Mouse (Mus musculus) spleen, postnatal 36 days (tissue): ENCODE data around the gene Sgms2.
"Not testable (repeated sequence)": the region's sequence is repeated elsewhere in the genome, so short reads cannot be mapped to it uniquely, and the experiment has no call there.

Experiments used
- DNase-seq, 2 experiments: peaks; one replicate each; pipeline ENCODE4 v3.0.0; 2022; ENCODE audit warnings: low spot score in 2 of 2, mixed read lengths in 1 of 2

The Sgms2 gene

DNA sequence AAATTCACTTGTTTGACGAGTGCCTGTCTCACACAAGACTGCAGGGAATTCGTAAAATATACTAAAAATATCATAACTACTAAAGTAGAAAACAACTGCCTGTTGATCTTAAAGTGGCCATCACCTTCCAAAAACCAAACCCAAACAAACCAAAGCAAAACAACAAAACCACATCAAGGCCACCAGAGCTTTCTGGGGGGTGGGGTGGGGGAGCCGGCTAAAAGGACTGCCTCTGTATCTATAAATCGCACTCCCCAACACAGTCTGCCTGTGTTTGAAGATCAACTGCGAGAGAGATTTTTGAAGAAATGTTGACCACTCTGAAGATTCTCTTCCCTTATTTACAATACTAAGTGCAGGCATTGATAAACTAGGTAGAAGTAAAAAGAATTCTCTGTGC lies 133.0 kb downstream of the Sgms2 start:
- no peak for DNase-seq

DNA sequence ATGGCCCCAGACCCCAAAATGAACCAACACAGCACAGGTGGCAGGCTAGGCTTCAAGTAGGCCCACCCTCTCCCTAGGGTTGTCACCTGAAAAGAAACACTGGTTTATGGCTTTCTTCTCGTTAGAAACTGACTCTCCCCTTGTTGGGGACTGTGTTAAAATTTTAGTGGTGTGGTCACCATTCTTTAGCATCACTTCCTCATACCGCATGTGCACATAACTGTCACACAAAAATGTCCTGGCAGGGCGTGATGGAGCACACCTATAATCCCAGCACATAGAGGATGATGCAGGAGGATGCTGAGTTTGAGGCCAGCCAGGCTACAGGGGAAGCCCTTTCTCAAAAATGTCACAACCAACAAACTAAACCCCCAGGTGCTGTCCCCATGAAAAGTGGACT lies 133.6 kb downstream of the Sgms2 start:
- DNase-seq = no peak

DNA sequence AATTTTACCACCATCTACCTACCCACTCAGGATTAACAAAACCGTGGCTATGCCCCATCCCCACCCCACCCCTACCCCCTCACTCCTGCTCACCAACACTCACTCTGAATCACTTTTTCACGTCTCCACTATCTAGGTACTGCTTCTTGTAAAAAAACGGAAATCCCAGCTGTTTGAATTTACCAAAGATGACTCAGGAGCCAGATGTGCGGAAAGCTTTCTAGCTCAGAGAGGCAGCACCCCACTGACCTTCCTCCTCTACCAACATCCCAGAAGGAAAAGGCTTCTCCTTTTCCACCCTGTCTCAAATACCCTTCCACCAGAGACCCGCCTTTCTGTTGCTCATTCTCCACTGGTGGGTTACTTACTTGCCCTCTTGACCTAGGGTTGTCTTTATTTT lies 135.2 kb downstream of the Sgms2 start:
- no peak for DNase-seq

DNA sequence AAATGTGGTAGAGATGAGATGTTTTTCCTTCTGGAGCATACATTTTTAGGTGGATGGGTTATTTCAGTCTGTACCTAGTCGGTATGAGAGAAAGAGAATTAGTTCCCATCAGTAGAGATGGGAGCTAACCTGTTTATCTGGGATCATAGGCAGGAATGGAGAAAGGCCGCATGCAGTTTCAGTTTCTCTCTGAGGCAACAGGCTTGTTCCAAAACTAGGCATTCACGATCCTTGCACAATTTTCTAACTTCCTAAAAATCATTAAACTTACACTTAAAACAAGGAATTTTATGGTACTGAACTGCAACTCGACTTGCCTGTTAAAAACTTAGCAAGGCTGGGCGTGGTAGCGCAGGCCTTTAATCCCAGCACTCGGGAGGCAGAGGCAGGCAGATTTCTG lies 140.7 kb downstream of the Sgms2 start:
- DNase-seq = no peak

DNA sequence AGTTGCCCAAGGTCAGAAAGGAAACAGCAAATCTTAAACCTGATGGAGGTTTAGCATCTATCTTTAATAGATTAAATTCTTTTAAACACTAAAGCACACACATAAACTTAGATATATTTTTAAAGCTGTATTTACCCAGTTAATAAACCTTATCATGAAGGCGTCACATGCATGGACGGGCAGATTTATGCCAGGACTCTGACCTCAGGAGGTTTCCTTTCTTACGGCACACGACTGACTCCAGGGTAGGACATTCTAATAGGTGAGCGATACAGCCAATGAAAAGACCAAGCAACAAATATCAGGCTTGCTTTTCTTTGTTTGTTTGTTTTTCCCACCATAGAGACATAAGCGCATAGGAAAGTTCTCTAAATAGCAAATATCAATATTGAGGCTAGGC lies 142.2 kb downstream of the Sgms2 start:
- DNase-seq = no peak

DNA sequence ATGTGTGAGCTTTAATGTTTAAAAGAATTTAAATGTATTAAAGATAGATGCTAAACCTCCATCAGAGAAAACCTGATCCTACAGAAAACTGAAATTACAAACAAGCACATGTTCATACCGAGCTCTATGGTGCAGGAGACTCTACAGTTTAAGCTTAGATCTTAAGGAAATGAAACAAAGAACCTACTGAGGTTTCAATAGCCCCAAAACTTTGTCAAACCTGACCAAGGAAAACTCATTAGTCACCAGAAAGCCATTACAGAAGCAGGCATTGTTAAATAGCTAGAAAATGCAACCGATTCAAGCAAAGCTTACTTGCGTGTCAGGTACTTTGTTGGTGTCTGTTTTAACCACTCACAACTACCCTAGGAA lies 142.6 kb downstream of the Sgms2 start:
- no peak for DNase-seq

DNA sequence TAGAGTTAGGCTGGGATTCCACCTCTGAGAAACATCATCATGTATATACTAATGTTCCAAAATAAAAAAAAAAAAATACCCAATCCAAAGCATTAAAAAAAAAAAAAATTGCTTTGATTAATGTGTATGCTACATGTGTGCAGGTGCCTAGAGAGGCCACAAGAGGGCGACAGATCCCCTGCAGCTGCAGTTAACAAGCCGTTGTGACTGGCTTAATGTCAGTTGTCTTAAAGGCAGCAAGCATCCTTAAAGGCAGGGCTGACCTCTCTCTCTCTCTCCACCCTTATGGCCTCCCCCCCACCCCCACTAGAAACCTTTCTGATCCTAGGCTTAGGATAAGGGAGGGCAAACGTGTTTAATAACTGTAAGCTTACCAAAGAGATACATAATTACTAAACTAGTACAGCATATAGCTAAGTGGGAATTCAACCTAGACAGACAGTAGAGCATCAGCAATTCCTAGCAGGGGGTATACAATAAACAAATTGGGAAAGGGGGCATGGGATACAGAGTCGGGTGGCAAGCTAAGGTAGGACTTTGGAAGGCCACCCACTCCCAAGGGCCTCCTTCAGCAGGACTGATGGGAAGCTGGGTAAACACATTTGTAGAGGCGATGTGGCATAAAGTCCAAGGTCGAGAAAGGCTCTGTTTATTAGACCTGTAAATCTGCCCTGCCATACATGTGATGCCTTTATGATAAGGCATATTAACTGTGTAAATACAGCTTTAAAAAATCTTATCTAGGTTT lies 143.2 kb downstream of the Sgms2 start:
- no peak for DNase-seq

DNA sequence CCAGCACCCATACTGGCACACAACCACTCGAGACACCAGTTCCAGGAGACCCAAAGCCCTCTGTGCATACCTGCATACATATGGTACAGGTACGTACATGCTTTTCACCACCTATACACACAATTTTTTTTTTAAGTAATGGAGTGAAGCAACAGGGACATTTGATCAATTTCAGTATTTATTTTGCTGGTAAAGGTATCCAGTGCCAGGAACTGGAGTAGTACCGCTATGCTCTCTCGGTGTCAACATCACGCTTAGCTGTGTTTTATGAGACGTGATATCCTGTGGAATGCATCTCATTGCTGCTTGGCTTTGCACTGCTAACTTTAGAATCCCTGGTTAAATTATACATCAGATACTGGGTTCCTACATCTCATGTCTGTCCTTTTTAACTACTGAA lies 145.3 kb downstream of the Sgms2 start:
- DNase-seq = no peak

DNA sequence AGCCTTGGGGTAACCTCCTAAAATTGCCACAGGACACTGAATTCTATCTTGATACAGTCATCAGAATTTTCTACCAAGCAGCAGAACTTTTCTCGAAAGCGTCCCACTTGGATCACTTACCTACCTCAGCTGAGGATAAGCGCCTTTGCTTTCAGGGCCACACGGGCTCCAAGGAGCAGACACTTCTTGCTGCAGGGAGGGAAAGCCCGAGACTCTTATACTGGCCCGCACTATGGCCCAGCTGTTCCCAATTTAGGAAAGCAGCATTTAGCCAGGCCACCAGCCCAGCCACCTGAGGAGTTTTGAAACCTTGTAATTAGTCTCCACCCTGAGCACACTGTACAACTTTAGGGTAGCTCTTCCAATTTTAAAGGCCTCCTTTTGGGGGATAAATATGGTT lies 147.9 kb downstream of the Sgms2 start:
- no peak for DNase-seq

DNA sequence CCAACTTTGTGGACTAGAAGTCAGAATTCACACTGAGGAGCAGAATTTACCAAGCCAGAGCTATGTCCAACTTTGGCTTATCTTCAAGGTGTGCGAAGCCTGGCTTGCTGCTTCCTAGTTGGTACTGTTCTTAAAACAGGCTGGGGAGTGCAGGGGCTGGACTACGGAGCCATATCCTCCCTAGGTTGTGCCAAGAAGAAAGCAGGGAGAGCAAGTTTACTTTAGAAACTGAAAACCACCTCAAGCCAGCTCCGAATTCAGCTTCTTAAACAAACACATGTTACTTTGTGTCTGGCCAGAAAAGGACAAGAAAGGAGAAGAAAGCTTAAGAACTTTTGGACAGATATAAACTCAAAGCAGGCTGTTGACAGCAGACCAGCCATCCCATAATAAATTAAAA lies 150.3 kb downstream of the Sgms2 start:
- DNase-seq = no peak

DNA sequence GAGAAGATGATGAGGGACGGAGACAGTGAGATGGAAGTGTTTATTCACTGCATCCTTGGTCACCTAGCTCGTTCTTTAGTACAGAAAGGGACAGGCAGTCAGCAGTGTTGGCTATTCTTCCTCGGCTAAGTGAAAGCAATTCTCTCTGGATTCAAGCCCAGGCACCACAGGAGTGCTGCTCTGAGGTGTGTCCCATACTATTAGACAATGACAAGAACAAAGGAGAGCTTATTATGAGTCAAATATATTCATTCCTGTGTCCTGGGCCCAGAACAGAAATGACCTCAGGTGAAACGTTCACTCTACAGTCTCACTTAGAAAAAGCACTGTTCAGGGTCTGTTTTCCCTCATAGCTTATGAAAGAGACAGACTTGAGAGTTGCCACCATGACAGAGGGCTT lies 151.9 kb downstream of the Sgms2 start:
- DNase-seq = no peak

DNA sequence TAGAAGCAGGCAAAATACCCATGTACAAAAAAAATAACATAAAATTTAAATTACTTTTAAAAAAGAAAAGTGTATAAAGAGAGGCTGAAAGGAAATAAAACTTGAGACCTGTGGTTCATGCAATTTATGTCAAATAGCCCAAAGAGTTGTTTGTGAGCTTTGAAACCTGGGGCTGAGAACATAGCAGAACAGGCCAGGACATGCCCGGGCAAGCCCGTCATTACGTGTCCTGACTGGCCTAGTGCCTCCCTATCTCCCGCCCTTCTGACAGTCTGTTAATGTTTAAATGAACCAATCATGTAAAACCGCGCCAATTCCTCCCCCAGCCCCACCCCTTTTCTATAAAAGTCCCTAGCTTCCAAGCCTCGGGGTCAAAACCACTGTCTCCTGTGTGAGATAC lies 153.5 kb downstream of the Sgms2 start:
- not testable (repeated sequence) for DNase-seq

DNA sequence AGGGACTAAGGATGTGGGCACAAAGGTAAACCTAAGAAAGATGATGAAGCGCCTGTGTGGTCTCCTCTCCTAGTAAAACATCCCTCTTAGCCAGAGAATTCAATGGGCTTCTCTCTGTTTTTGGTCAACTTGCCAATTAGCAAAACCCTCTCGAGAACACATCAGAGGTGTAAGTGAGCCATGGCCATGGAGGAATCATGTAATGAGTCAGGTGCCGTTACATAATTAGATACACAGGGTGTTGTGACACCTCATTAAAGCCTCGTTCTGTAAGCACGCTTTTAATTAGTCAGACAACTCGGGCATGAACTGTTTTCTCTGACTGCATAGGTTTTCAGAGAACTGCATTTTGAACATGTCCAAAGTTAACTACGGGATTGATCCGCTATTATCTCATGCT lies 154.6 kb downstream of the Sgms2 start:
- no peak for DNase-seq

DNA sequence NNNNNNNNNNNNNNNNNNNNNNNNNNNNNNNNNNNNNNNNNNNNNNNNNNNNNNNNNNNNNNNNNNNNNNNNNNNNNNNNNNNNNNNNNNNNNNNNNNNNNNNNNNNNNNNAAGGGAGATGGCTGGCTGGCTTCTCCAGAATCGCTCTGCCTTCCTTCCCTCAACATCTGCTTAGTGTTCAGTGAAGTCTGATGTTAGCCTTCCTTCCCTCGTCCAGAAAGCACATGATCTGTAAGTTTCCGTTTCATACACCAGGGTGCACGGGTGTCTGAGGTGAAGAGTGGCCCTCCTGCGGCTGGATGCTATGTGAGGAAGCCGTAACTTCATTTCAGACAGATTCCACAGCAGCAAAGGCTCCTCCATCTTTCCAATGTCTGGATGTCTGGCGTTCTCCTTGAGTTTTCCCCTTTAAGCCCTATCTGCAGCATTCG lies 156.1 kb downstream of the Sgms2 start:
- no peak for DNase-seq

DNA sequence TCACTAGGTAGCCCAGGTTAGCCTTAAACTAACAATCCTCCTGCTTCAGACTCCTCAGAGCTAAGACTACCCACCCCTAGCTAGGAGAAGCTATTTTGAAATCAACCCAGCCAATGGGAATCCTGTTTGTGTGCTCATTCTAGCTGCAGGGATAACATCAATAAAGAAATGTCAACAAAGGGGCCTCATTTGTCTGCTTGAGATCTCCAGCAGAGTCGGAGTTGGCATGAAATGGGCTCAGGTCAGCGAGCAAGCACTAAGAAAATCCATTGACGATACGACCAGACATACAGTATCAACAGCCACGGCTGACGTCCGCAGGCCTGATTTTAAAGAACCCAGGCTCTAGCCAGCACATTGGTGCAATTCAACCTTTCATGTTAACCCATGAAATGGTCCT lies 164.0 kb downstream of the Sgms2 start:
- no peak for DNase-seq

DNA sequence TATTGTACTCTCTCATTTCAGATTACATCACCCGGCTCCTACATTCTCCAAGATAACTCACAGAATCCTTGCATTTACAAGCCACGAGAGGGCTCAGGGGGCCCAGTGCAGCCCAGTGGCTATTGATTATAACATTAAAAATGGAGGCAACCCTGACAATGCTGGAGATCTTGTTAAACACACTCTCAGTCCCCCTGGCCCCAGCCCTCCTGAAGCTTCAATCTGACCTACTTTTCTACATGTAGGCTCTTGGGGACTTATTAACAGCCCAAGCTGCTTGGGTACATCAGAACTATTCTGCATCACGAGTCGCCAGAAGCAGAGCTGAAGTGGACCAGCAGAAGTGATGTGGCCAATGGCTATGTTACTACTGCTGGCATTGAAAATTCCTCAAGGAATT lies 164.6 kb downstream of the Sgms2 start:
- DNase-seq = no peak

DNA sequence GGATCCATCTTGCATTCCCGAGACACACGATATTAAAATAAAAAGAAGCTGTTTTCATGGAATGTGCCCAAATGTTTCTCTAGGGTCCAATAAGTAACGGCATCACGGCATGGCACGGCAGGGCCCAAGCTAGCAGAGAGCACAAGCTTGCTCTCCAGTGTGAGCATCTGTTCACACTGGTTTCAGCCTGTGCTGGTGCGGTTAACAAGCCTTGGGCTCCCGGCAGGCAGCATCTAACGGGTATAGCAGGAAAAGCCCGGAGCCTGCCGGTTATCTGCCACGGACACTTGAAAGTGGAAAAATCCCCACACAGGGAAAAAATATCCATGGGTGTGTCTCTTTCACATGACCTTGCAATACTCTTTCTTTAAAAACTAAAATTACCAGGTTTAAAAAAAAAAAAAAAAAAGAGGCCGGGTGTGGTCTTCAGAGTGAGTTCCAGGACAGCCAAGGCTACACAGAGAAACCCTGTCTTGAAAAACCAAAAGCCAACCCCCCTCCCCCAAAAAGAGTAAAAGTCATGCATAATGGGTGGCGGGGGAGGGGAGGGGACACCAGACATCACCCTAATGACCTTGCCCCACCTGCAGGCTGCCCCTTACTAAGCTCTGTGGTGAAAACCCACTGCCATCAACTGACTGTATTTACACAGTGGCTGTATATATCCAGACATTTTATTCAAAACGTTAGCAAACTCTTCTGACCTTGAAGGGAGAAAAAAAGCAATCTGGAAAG lies 169.0 kb downstream of the Sgms2 start:
- DNase-seq = no peak

DNA sequence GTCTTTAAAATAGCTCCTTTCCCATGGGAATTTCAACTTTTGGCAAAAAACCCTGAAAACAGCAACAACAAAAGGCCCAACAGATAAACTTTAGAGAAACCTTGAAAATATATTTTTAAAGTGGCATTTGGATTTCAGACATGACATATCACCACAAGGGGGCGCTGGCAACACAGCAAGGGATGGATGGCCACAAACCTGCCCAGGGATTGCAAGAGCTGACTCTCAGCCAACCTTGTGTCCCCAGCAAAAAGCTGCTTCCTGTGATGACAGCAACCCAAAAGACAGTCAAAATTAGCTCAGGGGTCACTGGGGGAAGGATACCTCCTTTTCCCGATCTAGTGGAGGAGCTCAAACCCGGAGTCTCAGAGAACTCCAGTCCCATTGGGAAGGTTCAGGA lies 171.0 kb downstream of the Sgms2 start:
- DNase-seq = peak; percentile 38 to 51

DNA sequence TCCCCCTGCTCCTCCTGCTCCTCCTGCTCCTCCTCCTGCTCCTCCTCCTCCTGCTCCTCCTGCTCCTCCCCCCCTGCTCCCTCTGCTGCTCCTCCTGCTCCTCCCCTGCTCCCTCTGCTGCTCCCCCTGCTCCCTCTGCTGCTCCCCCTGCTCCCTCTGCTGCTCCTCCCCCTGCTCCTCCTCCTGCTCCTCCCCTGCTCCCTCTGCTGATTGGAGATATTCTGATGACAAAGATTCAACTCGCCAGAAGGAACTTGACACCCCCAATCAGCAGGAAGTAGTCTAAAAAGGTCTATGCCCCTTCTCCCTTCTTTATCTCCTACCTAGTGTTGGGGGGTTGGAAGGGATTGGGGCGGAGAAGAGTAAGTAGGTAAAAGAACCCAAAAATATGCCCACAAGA lies 173.0 kb downstream of the Sgms2 start:
- no peak for DNase-seq

DNA sequence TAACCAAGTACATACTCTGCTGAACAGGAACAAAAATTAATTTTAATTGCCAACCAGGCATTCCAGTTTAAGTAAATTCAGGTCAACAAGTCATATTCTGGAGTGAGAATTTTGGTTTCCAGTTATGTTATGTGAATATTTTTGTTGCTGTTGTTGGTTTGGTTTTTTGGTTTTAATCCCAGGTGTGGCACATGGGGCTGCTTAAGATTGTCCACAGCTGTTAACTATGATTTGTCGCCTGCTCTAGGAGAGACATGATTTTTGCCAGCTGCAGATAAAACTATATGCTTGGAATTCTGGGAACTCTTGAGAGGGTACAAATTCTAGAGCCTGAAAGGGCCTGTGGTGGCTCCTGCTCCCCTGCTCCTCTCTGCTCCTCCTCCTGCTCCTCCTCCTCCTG lies 174.1 kb downstream of the Sgms2 start:
- DNase-seq = no peak

DNA sequence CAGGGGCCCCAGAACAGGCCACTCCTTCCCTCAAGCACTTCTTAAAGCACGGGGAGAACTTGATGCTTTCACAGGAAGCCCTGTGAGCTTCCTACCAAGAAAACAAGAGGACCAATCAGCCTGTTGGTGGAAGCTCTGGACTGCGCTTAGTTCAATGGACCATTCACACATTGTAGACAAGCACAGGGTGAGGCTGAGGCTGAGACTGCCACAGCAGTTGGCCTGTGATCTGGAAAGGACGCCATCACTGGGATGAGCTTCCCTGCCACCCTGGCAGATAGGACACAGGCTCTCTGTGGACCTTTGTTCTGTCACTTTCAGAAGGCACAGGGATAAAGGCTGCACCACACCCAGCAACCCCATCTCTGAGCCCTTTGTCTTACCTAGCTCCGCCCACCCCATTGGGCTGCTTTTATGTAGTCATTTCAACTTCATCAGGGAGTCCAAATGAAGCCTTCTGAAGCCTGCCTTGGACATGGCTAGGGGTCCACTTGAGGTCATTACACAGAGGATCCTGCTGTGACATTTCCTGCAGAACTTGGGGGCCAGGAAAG lies 175.2 kb downstream of the Sgms2 start:
- no peak for DNase-seq

DNA sequence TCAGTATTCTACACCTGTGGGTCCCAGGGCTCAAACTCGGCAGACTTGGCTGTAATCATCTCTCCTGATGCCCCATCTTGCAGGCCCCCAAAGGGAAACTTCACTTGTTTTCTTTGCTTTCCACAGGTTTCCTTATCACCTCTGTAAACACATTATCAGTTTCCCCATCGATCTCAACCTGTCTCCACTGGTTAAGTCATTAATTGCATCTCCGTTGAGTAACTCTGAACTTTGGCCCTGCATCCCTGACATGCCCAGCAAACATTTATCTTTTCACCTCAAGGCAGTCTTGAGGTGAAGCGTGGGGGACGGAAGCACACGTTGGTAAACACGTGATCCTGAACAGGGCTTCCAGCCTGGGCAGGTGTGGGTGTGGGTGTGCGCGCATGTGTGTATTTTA lies 178.9 kb downstream of the Sgms2 start:
- DNase-seq = no peak

DNA sequence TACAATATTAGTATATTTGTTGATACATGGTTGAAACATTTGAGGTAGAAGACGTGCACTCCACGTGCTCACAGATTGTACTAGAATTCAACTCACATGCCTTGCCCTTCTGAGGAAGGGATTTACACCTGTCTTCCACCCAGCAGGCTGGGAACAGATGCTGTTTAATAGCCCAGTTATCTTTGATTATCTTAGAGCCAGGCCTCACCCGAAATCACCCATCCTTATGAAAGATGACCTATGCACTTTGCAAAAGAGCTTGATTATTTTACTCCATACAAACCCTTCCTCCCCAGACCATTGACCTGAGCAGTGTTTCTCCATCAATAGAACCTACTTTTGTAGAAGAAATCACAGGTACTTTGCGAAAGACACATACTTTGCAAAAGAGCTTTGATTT lies 180.6 kb downstream of the Sgms2 start:
- DNase-seq = no peak
